Mouse (Mus musculus): Measurements from ENCODE around the gene Klhl18.

DNA sequence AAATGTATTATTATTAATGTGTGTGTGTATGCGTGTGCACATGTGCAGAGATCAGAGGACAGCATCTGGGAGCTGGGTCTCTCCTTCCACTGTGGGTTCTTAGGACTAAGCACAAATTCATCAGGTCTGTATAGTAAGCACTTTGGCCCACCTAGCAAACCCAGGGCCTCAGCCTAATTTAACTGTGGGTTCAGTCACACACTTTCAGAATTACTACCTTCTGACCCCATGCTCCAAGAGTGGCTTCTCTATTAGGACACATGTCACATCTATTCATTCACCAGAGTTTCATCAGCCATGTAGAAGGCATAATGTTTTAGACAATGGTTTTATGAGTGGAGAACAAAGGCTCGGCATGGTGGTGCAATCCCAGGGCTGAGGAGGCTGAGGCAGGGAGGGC lies 43.4 kb downstream of the Klhl18 start:
- no peak for TF ChIP-seq CTCF (IDR thresholded peaks at IDR 0.05; ENCODE audit: low read depth, low read length)
- no peak for TF ChIP-seq POLR2A (IDR thresholded peaks at IDR 0.05; ENCODE audit: borderline replicate concordance, low read depth, low read length)

Measured in bone marrow macrophage, adult 2 months (primary cell).